Mouse (Mus musculus) midbrain, embryonic 16.5 days (tissue): ENCODE data around the gene Tex44. TPM values are rescaled to one million over a fixed set of nuclear protein-coding genes. Genes with fewer than 3 reads are reported as not detected.

Experiments used
- ATAC-seq: fragments of 200-750 bp; cut with Nextera tagmentation; 2 replicates; pipeline ENCODE4 v1.8.0; 2017; ENCODE audit warnings: moderate TSS enrichment
- H3K27ac ChIP-seq: fragments of 300-500 bp; sonication (generic); 2 replicates; pipeline ENCODE4 v1.5.1; 2014; ENCODE audit warnings: mild to moderate bottlenecking, low read length, mixed read lengths
- H3K27me3 ChIP-seq: fragments of 300-500 bp; sonication (generic); 2 replicates; pipeline ENCODE4 v1.6.1; 2014; ENCODE audit warnings: low read depth, low read length, mixed read lengths; ENCODE audit not compliant: control insufficient read depth, insufficient read depth
- H3K36me3 ChIP-seq: fragments of 300-500 bp; sonication (generic); 2 replicates; pipeline ENCODE4 v1.6.1; 2014; ENCODE audit warnings: mild to moderate bottlenecking, low read length, moderate library complexity, mixed read lengths; ENCODE audit not compliant: control insufficient read depth, insufficient read depth
- H3K4me1 ChIP-seq: fragments of 300-500 bp; sonication (generic); 2 replicates; pipeline ENCODE4 v1.6.1; 2014; ENCODE audit warnings: mild to moderate bottlenecking, low read length, mixed read lengths; ENCODE audit not compliant: control insufficient read depth, insufficient read depth
- H3K4me2 ChIP-seq: fragments of 300-500 bp; sonication (generic); 2 replicates; pipeline ENCODE4 v1.6.1; 2014; ENCODE audit warnings: mild to moderate bottlenecking, low read length, mixed read lengths
- H3K4me3 ChIP-seq: fragments of 300-500 bp; sonication (generic); 2 replicates; pipeline ENCODE4 v1.5.1; 2014; ENCODE audit warnings: low read depth, mild to moderate bottlenecking, low read length, moderate library complexity, mixed read lengths
- H3K9ac ChIP-seq: fragments of 300-500 bp; sonication (generic); 2 replicates; pipeline ENCODE4 v1.6.1; 2014; ENCODE audit warnings: low read depth, low read length, mixed read lengths
- H3K9me3 ChIP-seq: fragments of 300-500 bp; sonication (generic); replicated peaks from 2 replicates; pipeline ENCODE4 v1.6.1; 2014; ENCODE audit warnings: mild to moderate bottlenecking, low read length, mixed read lengths; ENCODE audit not compliant: control insufficient read depth, poor library complexity, severe bottlenecking
- WGBS: fragments of 180-500 bp; shearing (Covaris S2); extraction: QIAGEN DNeasy Blood & Tissue Kit; methylation state at CpG from one replicate; pipeline ENCODE4 v1.1.7; 2014; 5-methylcytosine and 5-hydroxymethylcytosine counted together
- polyA plus RNA-seq: library from polyadenylated mRNA; unstranded; fragments of >200 nt; fragmentation: Nextera tagmentation; extraction: Ambion mirVana; gene quantifications from 2 replicates; pipeline ENCODE4 v1.2.1, GENCODE M21; 2015

The Tex44 gene
- polyA plus RNA-seq, 1 experiment from 2014 or later: not detected

DNA sequence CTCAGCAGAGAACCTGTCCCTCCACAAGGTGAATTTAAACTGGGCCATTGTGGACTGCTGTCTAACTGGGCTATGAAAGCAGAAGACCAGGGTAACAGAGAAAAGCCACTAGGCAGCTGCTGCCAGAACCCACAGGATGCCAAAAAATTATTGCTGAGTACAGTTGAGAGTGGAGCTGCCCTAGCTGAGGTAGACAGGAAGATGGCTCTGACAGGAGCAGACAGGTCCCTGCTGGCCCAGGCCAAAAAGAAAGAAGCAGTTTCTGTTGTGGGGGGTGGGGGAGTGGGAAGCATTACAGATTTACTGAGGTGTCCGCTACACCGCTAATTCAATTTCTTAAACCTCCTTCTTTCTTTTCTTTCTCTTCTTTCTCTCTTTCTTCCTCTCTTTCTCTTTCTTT lies 16.7 kb upstream of the Tex44 start:
- WGBS: 92% methylated on average over 2 of the region's 2 CpGs
- no peak overlapping the region for H3K4me3 ChIP-seq

DNA sequence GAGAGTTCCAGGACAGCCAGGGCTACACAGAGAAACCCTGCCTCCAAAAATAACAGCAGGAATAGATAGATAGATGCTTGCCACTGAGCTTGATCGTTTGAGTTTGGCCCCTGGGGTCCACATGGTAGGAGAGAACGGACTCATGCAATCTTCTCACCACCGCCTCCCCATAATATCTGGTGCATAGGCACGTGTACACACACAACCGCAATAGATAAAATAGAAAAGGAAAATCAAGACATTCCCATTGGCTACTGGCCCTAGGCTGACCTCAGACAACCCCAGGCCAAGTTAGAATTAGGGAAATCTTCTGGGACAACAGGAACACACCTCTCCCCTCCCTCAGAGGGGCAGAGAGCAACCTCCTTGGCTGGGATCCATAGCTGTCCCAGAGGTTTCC lies 11.4 kb upstream of the Tex44 start:
- Histone ChIP-seq H3K9me3 (no peaks in the 10 kb centered on the region), H3K4me3 (no peak overlapping the region), H3K9ac (no peak overlapping the region), H3K4me1 (no peaks in the 10 kb centered on the region), H3K27me3 (no peaks in the 10 kb centered on the region), H3K4me2 (no peak overlapping the region), H3K36me3 (no peaks in the 10 kb centered on the region), H3K27ac (no peak overlapping the region)
- WGBS: 88% methylated on average over 5 of the region's 5 CpGs
- ATAC-seq: no peak

More for the DNA sequence above, 16.7 kb upstream of the Tex44 start:
- H3K27me3 ChIP-seq: no peaks in the 10 kb centered on the region
- no peaks in the 10 kb centered on the region for H3K36me3 ChIP-seq
- no peaks in the 10 kb centered on the region for H3K9me3 ChIP-seq
- H3K4me1 ChIP-seq: no peaks in the 10 kb centered on the region
- H3K9ac ChIP-seq: no peak overlapping the region
- no peak overlapping the region for H3K4me2 ChIP-seq
- ATAC-seq: no peak
- no peak overlapping the region for H3K27ac ChIP-seq

DNA sequence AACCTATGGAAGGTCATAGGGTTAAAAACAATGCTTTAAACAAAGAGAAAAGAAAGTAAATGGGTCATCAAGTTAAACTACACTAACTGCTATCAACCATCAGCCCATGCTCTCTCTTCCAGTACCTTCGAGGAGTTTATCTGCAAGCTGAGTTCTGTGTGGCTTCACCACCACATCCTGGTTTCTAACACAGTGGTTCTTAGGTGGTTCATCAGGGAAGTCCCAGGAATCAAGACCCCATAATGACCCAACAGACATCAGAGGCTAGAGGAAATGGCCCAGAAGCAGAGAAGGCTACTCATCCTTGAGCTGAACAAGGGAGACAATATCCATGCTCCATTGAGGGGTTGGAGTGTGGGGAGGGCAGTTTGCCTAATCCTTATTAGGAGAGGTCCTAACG lies 11.0 kb upstream of the Tex44 start:
- WGBS: 70% methylated on average over 2 of the region's 2 CpGs
- H3K4me3 ChIP-seq: no peak overlapping the region
- no peaks in the 10 kb centered on the region for H3K36me3 ChIP-seq
- no peak overlapping the region for H3K4me2 ChIP-seq
- no peak for ATAC-seq
- H3K27ac ChIP-seq: no peak overlapping the region
- H3K27me3 ChIP-seq: no peaks in the 10 kb centered on the region
- H3K9me3 ChIP-seq: no peaks in the 10 kb centered on the region
- no peak overlapping the region for H3K9ac ChIP-seq
- H3K4me1 ChIP-seq: no peaks in the 10 kb centered on the region

DNA sequence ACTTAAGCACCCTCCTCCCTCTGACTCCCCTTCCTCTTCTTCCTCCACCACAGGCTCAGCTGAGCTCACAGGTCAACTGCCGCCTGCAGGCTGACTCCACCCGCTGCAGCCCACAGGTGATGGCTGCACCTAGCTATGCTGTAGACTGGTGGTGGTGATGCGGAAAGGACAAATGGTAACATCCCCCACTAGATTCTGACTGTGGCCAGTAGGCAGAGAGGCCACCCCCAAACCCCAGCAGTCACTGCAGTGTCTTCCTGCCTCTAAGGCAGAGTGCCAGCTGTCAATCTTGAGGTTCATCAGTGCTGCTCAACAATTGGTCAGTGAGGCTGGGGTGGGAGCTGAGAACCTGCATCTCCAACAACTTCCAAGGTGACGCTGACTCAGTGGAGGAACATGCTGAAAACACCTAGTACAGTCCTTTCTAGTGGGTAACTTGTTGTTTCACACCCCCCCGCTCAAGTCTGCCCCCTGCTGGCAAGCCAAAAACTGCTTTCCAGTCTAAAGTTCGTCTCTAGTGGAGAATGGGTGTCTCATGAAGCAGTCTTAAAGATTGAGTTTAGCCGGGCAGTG lies 10.4 kb upstream of the Tex44 start:
- Histone ChIP-seq H3K4me2 (no peak overlapping the region), H3K9me3 (no peaks in the 10 kb centered on the region), H3K36me3 (no peaks in the 10 kb centered on the region), H3K27me3 (no peaks in the 10 kb centered on the region), H3K9ac (no peak overlapping the region), H3K4me1 (no peaks in the 10 kb centered on the region), H3K4me3 (no peak overlapping the region), H3K27ac (no peak overlapping the region)
- 70% methylated on average over 7 of the region's 7 CpGs for WGBS
- ATAC-seq: peak; percentile 36; the same call in 1 of the 2 replicates

DNA sequence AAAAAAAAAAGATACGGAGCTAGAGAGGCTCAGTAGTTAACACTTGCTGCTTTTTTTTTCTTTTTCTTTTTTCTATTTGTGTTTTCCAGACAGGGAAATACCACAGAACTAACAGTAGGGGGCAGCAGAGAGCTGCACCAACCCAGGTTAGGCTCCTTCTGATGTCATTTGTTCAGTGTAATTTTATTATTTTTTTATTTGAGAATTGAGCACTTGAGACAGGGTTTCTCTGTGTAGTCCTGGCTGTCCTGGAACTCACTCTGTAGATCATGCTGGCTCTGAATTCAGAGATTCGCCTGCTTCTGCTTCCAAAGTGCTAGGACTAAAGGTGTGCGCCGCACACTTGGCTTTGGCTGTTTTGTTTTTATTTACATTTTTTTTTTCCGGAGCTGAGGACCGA lies 9.8 kb upstream of the Tex44 start:
- H3K4me2 ChIP-seq: no peak overlapping the region
- peaks cover 2% of the 10 kb centered on the region; the same call in 1 of the 2 replicates for H3K4me1 ChIP-seq
- H3K27me3 ChIP-seq: no peaks in the 10 kb centered on the region
- no peak overlapping the region for H3K4me3 ChIP-seq
- 63% methylated on average over 6 of the region's 6 CpGs for WGBS
- no peak overlapping the region for H3K9ac ChIP-seq
- no peaks in the 10 kb centered on the region for H3K36me3 ChIP-seq
- H3K9me3 ChIP-seq: no peaks in the 10 kb centered on the region
- no peak for ATAC-seq
- no peak overlapping the region for H3K27ac ChIP-seq

DNA sequence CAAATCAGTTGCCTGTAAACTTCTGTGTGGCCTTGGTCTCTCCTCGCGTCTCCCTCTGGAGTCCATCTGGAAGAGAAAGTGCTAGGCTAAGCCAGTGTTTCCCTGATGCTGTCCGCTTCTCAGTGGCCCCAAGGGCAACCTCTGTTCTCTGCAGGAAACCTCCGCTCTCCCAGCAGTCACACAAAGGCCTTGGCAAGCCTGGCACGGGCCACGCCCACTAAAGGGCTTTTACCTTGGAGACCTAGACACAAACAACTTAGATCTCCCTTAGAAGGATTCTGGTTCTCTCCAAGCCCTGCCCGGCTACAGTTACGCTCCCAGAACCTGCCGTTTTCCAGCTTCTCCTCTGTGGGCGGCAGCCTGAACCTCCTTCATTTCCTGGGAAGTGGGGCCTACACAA lies 5.1 kb upstream of the Tex44 start:
- H3K36me3 ChIP-seq: no peaks in the 10 kb centered on the region
- WGBS: 19% methylated on average over 10 of the region's 10 CpGs
- H3K27me3 ChIP-seq: no peaks in the 10 kb centered on the region
- no peak overlapping the region for H3K27ac ChIP-seq
- no peaks in the 10 kb centered on the region for H3K9me3 ChIP-seq
- no peak overlapping the region for H3K4me3 ChIP-seq
- peaks cover 6% of the 10 kb centered on the region; the same call in 1 of the 2 replicates for H3K4me1 ChIP-seq
- no peak overlapping the region for H3K4me2 ChIP-seq
- ATAC-seq: no peak
- H3K9ac ChIP-seq: no peak overlapping the region

DNA sequence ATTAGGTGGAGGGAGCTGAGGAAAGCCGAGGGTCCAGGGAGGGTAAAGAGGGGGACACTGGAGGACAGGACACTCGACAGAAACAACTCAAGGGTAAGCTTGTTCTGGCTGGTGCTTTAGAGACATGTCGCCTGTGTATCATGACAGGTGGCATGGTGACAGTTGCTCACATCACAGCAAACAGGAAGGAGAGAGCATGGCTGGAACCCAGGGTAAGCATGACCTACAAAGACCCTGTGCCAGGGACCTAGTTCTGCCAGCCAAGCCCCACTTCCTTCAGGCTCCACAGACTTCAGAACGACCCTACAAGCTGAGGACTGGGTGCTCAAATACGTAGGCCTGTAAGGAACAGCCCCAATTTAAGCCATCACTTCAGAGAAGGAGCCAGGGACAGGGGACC lies 2.2 kb upstream of the Tex44 start:
- 73% methylated on average over 5 of the region's 5 CpGs for WGBS
- H3K27ac ChIP-seq: no peak overlapping the region
- H3K36me3 ChIP-seq: no peaks in the 10 kb centered on the region
- H3K9me3 ChIP-seq: no peaks in the 10 kb centered on the region
- ATAC-seq: no peak
- H3K4me3 ChIP-seq: no peak overlapping the region
- no peak overlapping the region for H3K4me2 ChIP-seq
- H3K9ac ChIP-seq: no peak overlapping the region
- no peaks in the 10 kb centered on the region for H3K27me3 ChIP-seq
- H3K4me1 ChIP-seq: peaks cover 6% of the 10 kb centered on the region; the same call in 1 of the 2 replicates

DNA sequence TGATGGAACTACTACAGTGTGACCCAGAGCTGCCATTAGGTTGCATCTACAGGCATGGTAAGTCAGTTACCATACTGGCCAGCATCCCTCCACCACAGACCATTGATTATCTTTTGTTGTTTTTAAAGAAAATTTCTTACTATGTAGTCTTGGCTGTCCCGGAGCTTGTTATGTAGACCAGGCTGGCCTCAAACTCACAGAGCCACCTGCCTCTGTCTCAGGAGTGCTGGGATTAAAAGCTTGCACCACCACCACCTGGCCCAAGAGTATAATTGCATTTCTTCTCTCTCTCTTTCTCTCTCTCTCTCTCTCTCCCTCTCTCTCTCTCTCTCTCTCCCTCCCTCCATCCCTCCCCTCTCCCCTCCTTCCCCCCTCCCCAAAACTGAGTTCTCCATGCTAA lies 1.8 kb upstream of the Tex44 start:
- H3K27ac ChIP-seq: no peak overlapping the region
- 69% methylated on average over 1 of the region's 1 CpGs for WGBS
- no peaks in the 10 kb centered on the region for H3K9me3 ChIP-seq
- no peaks in the 10 kb centered on the region for H3K27me3 ChIP-seq
- H3K36me3 ChIP-seq: no peaks in the 10 kb centered on the region
- H3K4me3 ChIP-seq: no peak overlapping the region
- H3K4me2 ChIP-seq: no peak overlapping the region
- peaks cover 6% of the 10 kb centered on the region; the same call in 1 of the 2 replicates for H3K4me1 ChIP-seq
- no peak for ATAC-seq
- no peak overlapping the region for H3K9ac ChIP-seq

DNA sequence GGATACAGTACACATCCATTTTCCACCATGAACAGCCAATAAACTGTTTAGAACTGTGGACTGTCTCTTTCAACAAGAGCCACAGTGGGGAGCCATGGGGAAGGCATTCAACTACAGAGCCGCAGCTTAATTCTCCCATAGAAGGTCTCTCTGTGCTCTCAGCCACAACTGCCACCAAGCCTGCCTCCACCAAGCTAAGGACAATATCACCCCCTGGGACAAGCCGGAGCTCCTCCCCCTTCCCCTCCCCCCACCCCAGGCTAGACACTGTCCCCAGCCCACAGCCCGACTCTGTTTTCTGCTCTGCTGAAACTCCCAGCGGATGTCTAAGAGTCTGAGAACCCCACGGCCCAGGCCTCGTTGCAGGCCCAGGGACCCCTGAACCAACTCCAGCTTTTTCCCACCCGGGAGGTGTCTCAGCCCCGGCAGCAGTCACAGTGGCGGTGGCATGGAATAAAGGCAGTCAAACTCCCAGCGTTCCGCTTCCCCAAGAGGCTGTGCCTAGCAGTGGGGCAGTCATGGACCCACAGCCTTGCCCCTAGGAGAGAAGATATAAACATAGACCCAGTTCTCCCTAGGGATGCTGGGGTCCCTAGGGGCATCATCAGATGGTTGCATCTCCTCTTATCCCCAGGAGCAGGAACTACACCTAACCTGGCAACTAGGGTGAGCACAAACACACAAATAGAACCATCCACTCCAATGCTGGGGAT lies 1.1 kb upstream of the Tex44 start:
- H3K9ac ChIP-seq: no peak overlapping the region
- H3K4me2 ChIP-seq: no peak overlapping the region
- no peak overlapping the region for H3K27ac ChIP-seq
- H3K4me1 ChIP-seq: peaks cover 6% of the 10 kb centered on the region; the same call in 1 of the 2 replicates
- H3K27me3 ChIP-seq: no peaks in the 10 kb centered on the region
- H3K36me3 ChIP-seq: no peaks in the 10 kb centered on the region
- WGBS: 7% methylated on average over 11 of the region's 11 CpGs
- H3K4me3 ChIP-seq: no peak overlapping the region
- peak; percentile 36 for ATAC-seq
- H3K9me3 ChIP-seq: no peaks in the 10 kb centered on the region
